Mouse (Mus musculus) ES-E14 (cell line): Measurements from ENCODE around the gene Fnbp1l. TPM values are rescaled to one million over a fixed set of nuclear protein-coding genes. Genes with fewer than 3 reads are reported as not detected.

Experiments used
- DNase-seq: peaks from one replicate; pipeline ENCODE4 v3.0.0-alpha.2; 2013; ENCODE audit warnings: low read depth, low spot score
- H3K27ac ChIP-seq: 2 replicates; pipeline ENCODE4 v1.5.1; 2012; ENCODE audit warnings: low read depth, mild to moderate bottlenecking, low read length, moderate library complexity, mixed read lengths; ENCODE audit not compliant: poor library complexity, insufficient read depth, severe bottlenecking
- H3K36me3 ChIP-seq: 2 replicates; pipeline ENCODE4 v1.6.1; 2012; ENCODE audit warnings: mild to moderate bottlenecking, low read length, moderate library complexity, mixed read lengths; ENCODE audit not compliant: control insufficient read depth, poor library complexity, insufficient read depth, severe bottlenecking
- H3K4me1 ChIP-seq, 2 experiments: fragments of 150-350 bp in 1 of 2; sonication (generic) in 1 of 2; 2 replicates each; pipeline ENCODE4 v1.6.1; 2012; ENCODE audit warnings: low read length in 2 of 2, mild to moderate bottlenecking in 1 of 2, mixed read lengths in 1 of 2; ENCODE audit not compliant: control insufficient read depth in 2 of 2, insufficient read depth in 2 of 2, poor library complexity in 1 of 2
- H3K4me3 ChIP-seq, 2 experiments: fragments of 150-350 bp in 1 of 2; sonication (generic) in 1 of 2; 2 replicates each; pipeline ENCODE4 v1.5.1; 2012; ENCODE audit warnings: low read length in 2 of 2, low read depth in 1 of 2, mild to moderate bottlenecking in 1 of 2, mixed read lengths in 1 of 2; ENCODE audit not compliant: insufficient read depth in 1 of 2, poor library complexity in 1 of 2, severe bottlenecking in 1 of 2
- H3K9ac ChIP-seq: 2 replicates; pipeline ENCODE4 v1.6.1; 2012; ENCODE audit warnings: low read depth, mild to moderate bottlenecking, low read length, mixed read lengths; ENCODE audit not compliant: poor library complexity, insufficient read depth, severe bottlenecking
- H3K9me3 ChIP-seq: fragments of 150-350 bp; sonication (generic); 2 replicates; pipeline ENCODE4 v1.6.1; 2012; ENCODE audit warnings: low read depth, mild to moderate bottlenecking, low read length; ENCODE audit not compliant: control insufficient read depth, insufficient read depth
- CHD2 ChIP-seq: IDR thresholded peaks from 2 replicates; pipeline ENCODE4 v1.6.1; 2014; ENCODE audit warnings: mild to moderate bottlenecking, low read depth, low read length, inconsistent platforms
- HCFC1 ChIP-seq: IDR thresholded peaks from 2 replicates; pipeline ENCODE4 v1.6.1; 2012; ENCODE audit warnings: low read length, inconsistent platforms, borderline replicate concordance; ENCODE audit not compliant: insufficient read depth
- MAFK ChIP-seq: IDR thresholded peaks from 2 replicates; pipeline ENCODE4 v1.6.1; 2014; ENCODE audit warnings: mild to moderate bottlenecking, low read depth, low read length, inconsistent platforms; ENCODE audit not compliant: insufficient read depth
- ZC3H11A ChIP-seq: IDR thresholded peaks from 2 replicates; pipeline ENCODE4 v1.6.1; 2012; ENCODE audit warnings: low read depth, mild to moderate bottlenecking, inconsistent platforms, low read length, borderline replicate concordance
- ZNF384 ChIP-seq: IDR thresholded peaks from 2 replicates; pipeline ENCODE4 v1.6.1; 2012; ENCODE audit warnings: low read depth, low read length, inconsistent platforms
- in situ Hi-C, 2 experiments: fragments of 600-800 bp; cut with MboI; formaldehyde crosslinking; loops; one replicate each; pipeline ENCODE4 v1.15.1; 2025; ENCODE audit warnings: low sequenced_read_pairs in 2 of 2, inconsistent platforms in 1 of 2; ENCODE audit not compliant: unreplicated experiment in 2 of 2
- total RNA-seq: library from RNA; depleted of rRNA; stranded (reverse); fragments of 300-350 nt; gene quantifications from 2 replicates; pipeline ENCODE4 v1.2.3, GENCODE M21; 2012

Fnbp1l gene
- total RNA-seq, 1 experiment = 25.5 TPM

DNA sequence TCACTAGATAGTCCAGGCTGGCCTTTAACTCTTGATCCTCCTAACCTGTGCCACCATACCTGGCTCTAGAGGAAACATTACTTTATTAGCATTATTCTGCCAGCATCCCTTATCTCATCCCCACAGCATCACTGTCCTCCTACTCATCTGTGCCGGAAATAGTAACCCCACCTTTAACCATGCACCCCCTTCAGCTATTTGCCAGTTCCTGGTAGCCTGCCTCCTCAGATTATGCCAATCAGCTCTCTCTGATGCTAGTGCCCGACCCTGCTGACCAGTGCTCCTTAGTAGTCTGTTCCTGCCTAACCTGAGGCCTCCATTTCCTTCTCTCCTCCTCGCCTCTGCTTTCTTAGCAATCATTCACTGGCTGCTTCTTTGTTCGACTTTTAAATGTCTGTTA, 72.0 kb downstream of the Fnbp1l start:
- in situ Hi-C loops = no loop called here
- Histone ChIP-seq H3K4me3 (no peak overlapping the region), H3K4me1 (no peaks in the 10 kb centered on the region), H3K36me3 (peaks cover 7% of the 10 kb centered on the region), H3K9ac (no peak overlapping the region), H3K9me3 (no peaks in the 10 kb centered on the region), H3K27ac (no peak overlapping the region)
- DNase-seq = no peak
- TF ChIP-seq CHD2 = no peak
- no peak for TF ChIP-seq HCFC1
- no peak for TF ChIP-seq MAFK
- TF ChIP-seq ZNF384 = no peak
- TF ChIP-seq ZC3H11A = no peak

DNA sequence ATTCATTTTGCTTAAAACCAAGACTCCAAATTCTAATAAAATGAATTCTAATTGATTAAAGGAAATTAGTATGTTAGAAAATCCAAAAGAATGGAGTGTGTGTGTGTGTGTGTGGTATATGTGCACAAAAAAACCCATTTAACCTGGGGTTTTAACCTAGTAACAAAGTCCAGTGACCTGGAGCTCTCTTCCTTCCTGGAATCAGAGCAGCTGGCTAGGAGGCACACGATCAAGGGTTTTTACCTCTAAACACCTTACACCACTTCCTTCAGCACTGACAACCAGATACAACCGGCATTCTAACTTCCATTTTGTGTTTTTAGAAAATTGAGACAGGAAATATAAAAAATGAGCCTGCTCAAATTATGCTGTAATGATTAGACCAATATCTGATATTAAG, 74.2 kb downstream of the Fnbp1l start:
- no peak for DNase-seq
- H3K4me1 ChIP-seq = no peaks in the 10 kb centered on the region
- in situ Hi-C loops = no loop called here
- H3K9me3 ChIP-seq = no peaks in the 10 kb centered on the region
- no peak overlapping the region for H3K4me3 ChIP-seq
- no peak overlapping the region for H3K9ac ChIP-seq
- H3K27ac ChIP-seq = no peak overlapping the region
- TF ChIP-seq ZNF384 = no peak
- peaks cover 11% of the 10 kb centered on the region for H3K36me3 ChIP-seq

GRCm38 (mm10) chr3:122540918-122541317, 78.6 kb downstream of the Fnbp1l start:
- H3K4me1 ChIP-seq = no peaks in the 10 kb centered on the region
- H3K4me3 ChIP-seq = no peak overlapping the region
- peaks cover 16% of the 10 kb centered on the region for H3K36me3 ChIP-seq
- no peak for DNase-seq
- H3K9me3 ChIP-seq = no peaks in the 10 kb centered on the region
- no peak overlapping the region for H3K27ac ChIP-seq
- TF ChIP-seq MAFK (no peak), CHD2 (no peak)
- H3K9ac ChIP-seq = no peak overlapping the region
- in situ Hi-C loops = no loop called here

GRCm38 (mm10) chr3:122539961-122540690, 79.4 kb downstream of the Fnbp1l start:
- no peak for TF ChIP-seq MAFK
- TF ChIP-seq CHD2 = no peak
- TF ChIP-seq ZNF384 = no peak
- no peak for TF ChIP-seq HCFC1
- no peak for TF ChIP-seq ZC3H11A
- Histone ChIP-seq H3K4me1 (no peaks in the 10 kb centered on the region), H3K4me3 (no peak overlapping the region), H3K36me3 (peaks cover 14% of the 10 kb centered on the region), H3K9me3 (no peaks in the 10 kb centered on the region), H3K9ac (no peak overlapping the region), H3K27ac (no peak overlapping the region)
- no peak for DNase-seq
- in situ Hi-C loops = no loop called here

DNA sequence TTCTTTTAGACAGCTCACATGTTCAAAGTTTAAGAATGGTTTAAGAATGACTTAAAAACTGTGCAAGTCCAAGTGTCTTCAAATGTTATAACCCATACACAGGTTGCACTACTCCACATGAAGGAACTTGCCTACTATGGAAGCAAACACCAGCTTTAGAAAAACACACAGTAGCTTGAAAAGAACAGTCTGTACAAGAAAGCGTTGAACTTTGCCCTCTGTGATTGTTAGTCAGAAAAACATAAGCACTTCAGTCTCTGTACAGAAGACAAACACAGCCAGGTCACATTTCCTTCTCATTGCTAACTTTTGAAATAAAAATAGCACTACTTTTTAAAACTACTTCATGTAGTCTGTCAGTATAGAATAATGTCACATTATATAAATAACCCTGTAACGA, 80.7 kb downstream of the Fnbp1l start:
- H3K27ac ChIP-seq = no peak overlapping the region
- in situ Hi-C loops = no loop called here
- TF ChIP-seq CHD2 (no peak), ZNF384 (no peak)
- no peak overlapping the region for H3K4me3 ChIP-seq
- DNase-seq = no peak
- H3K9me3 ChIP-seq = no peaks in the 10 kb centered on the region
- no peak overlapping the region for H3K9ac ChIP-seq
- peaks cover 12% of the 10 kb centered on the region for H3K36me3 ChIP-seq
- H3K4me1 ChIP-seq = no peaks in the 10 kb centered on the region
